Mouse (Mus musculus): ENCODE data around the gene Rimbp2. TPM values are rescaled to one million over a fixed set of nuclear protein-coding genes. Genes with fewer than 3 reads are reported as not detected.

The Rimbp2 gene
- polyA plus RNA-seq, 2 experiments from 2014 or later: 0.08 TPM; not detected in 1

GRCm38 (mm10) chr5:128843982-128844381 is 109.3 kb downstream of the Rimbp2 start:
- ATAC-seq: no peak

DNA sequence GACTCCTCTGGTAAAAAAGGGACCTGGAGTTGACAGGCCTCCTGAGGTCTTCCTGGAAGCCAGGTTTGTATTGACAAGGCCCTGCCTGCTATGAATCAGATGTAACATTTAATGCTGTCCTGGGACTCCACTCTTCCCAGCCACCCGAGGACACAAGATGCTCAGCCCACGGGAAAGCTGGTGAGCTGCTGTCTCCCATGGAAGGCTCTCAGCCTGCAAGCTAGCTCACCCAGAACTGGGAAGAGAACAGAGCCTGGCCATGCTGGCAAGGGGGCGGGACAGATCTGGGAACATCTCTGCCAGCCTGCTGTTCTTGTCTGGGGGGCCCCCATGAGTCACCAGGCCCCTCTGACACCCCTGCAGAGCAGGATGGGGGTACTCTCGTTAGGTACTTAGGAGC is 111.7 kb downstream of the Rimbp2 start:
- ATAC-seq: no peak

DNA sequence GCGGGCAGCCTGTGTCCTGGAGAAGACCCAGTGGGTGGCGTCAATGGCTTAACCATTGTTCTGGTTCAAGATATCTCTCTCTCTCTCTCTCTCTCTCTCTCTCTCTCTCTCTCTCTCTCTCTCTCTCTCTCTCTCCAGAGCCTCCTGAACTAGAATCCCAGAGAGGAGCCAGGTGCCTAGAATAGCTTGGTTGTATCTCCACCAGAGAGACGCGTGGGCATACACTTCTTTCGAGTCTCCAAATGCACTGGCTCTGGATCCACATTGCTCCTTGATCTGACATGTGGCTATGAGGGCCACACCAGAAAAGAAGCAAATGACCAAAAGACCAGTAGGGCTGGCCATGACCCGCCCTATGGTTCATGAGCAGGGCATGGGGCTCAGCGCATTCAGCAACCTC is 116.2 kb downstream of the Rimbp2 start:
- no peak for ATAC-seq

DNA sequence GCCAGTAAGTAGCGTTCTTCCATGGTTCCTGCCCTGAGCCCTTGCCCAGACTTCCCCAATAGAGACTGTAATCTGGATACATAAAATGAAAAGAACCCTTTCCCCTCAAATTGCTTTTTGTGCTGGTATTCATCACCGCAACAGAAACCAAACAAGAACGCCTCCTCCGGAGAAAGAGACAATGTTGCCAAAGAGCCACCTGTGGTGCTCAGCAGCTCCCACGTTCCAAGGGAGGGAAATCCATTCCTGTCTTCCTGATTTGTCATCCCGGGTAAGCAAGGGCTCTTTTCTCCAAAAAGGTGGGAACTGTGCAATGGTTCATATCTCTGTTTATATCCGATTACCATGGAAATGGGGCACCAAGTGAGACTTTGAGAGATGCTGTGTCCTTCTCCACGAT is 119.2 kb downstream of the Rimbp2 start:
- ATAC-seq: no peak

DNA sequence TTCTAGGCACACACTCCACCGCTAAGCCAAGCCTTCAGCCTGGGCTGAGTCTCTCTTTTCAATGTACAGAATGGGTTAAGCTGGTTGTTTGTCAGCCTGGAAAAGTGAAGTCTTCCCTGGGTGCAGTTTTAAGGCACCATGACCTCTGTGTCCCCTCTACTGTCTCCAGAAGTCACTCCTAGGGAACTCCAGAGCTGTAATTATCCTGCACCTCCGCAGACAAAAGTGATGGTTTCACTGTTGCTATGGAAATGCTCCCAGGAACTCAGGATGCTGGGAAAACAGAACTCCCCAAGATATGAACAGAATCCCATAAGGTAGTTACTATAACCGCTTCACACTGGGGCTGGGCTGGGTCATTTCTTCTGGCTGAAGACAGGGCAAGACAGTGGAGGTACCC is 130.4 kb downstream of the Rimbp2 start:
- ATAC-seq: no peak

DNA sequence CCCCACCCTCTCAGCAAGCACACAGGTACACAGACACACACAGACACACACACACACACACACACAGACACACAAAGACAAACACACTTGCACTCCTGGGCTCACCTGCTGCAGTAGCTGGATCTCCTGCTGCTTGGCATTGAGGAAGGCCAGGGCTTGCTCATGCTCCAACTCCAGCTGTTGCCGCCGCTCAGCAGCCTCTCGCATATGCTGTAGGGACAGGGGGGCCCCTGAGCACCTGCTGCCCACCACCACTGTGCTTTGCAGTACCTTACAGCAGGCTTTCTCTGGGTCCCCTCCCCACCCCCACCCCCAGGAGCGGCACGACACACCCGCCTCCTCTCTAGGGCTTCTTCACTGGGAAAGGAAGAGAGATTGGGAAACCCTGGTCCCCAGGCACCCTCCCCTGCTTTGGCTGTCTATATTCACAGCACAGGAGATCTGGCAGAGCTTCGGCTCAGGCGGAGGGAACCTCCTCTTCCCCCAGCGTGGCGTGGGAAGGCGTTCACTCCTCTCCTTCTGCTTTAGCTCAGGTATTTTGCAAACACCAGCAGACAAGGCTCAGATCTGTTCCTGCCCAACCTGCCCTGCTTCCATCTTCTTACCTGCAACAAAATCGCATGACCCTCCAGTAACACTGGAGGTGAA is 133.5 kb downstream of the Rimbp2 start:
- no peak for ATAC-seq

- no peak for ATAC-seq
These were observed 137.7 kb downstream of the Rimbp2 start for GRCm38 (mm10) chr5:128815629-128816028.

DNA sequence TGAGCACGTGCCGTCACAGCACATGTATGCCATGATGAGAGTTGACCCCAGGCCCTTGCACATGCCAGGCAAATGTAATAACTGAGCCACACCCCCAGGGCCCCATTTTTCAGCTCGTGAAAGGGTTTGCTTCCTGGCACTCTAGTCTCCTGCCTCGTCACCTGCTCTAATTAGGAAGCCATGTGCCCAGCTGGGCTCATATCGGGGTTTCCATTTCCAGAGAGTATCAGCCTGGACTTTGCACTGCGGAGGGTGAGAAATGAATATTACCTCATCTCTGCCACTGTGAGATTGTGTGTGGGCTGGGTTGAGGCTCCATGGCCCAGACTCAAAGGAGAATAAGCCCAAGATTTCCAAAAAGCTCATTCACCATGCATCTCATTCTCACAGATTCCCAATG is 138.2 kb downstream of the Rimbp2 start:
- no peak for ATAC-seq

DNA sequence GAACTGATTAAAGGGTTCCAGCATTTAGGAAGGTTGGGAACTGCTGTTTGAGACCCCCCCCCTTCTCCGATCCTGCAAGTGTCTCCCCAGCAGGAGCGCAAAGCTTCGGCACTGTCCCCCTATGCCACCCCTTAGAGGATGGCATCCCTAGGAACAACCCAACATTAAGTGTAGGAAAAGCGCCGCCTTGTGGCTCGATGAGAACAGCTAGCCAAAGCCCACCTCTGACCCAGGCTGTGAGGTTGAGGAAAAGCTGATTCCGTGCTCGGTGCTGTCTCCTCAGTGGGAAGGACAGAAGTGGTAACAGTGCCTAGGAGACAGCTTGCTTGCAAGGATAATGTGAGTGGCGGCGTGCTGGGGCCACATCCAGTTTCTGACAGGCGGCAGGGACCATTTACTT is 140.2 kb downstream of the Rimbp2 start:
- no peak for ATAC-seq

DNA sequence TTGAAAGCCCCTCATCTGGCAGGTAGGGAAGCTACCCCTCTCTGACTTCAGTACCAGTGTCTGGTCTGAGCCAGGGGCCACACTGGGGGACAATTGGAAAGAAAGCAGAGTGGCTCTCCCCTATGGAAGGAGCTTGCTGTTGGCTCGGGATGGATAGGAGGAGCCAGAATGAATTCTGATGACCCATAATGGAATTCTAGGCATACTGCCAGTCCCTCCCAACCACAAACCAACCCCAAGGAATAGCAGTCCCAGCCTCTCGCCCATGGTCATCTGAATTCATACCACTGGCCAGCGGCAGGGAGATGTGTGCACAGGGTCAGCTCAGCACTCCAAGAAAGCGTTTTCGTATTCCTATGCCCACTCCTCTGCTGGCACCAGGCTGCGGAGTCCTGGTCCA is 141.9 kb downstream of the Rimbp2 start:
- ATAC-seq: no peak

GRCm38 (mm10) chr5:128810006-128810405 is 143.3 kb downstream of the Rimbp2 start:
- ATAC-seq: no peak

DNA sequence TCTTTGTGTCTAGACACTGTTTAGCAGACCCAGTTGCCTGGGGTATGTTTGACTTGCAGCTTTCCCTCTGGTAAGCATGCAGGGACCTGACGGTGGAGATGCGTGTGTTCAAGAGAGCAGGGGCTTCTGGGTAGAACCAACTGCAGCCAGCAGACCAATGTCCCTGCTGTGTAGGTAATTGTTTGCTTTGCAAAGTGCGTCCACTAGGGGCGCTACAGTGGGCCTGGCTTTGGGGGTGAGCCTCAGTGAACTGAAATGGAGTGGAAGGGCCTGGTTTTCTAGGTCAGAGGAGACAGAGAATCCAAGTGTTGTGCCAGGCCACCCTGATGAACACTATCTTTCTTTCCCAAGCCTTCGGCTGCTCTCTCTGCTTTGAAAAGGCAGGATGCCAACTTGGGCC is 143.9 kb downstream of the Rimbp2 start:
- ATAC-seq: no peak

GRCm38 (mm10) chr5:128808547-128809182 is 144.6 kb downstream of the Rimbp2 start:
- ATAC-seq: no peak

- no peak for ATAC-seq
These were observed 145.9 kb downstream of the Rimbp2 start for GRCm38 (mm10) chr5:128807408-128807807.

- no peak for ATAC-seq
These were observed 146.8 kb downstream of the Rimbp2 start for GRCm38 (mm10) chr5:128806296-128806998.

- ATAC-seq: no peak
These were observed 148.2 kb downstream of the Rimbp2 start for GRCm38 (mm10) chr5:128805092-128805491.

DNA sequence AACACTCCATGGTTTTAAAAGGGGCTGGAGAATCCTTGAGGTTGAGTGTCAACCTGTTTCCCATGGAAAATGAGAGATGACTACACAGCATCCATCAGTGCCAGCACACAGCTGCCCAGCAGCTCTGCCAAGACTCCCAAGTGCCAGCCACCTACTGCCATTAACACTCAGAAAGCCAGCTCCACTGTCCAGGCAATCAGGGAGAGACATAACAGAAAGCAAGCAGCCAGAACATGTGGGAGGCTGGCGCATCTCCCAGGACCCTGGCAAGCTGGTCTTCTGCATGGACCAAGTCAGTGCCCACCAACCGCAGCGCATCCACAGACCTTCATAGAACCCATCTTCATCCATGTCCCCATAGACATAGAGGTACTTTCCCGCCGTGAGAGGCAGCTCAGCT is 152.7 kb downstream of the Rimbp2 start:
- ATAC-seq: no peak

- ATAC-seq: no peak
These were observed 171.7 kb downstream of the Rimbp2 start for GRCm38 (mm10) chr5:128781621-128782020.

DNA sequence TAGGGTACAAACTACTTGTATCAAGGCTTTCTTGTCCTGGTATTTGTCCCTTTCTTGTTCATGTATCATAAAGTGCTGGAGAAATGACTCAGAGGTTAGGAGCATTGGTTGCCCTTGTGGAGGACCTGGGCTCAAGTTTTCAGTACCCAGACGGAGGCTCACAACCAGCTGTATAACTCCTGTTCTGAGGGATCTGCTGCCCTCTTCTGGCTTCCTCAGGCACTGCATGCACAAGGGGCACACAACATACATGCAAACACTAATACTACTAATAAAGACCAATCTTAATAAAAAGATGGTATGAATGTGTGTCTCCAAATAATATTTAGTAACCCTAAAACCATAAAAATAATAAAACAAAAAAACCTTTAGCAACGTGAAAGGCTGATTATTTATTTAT is 176.9 kb downstream of the Rimbp2 start:
- ATAC-seq: no peak

DNA sequence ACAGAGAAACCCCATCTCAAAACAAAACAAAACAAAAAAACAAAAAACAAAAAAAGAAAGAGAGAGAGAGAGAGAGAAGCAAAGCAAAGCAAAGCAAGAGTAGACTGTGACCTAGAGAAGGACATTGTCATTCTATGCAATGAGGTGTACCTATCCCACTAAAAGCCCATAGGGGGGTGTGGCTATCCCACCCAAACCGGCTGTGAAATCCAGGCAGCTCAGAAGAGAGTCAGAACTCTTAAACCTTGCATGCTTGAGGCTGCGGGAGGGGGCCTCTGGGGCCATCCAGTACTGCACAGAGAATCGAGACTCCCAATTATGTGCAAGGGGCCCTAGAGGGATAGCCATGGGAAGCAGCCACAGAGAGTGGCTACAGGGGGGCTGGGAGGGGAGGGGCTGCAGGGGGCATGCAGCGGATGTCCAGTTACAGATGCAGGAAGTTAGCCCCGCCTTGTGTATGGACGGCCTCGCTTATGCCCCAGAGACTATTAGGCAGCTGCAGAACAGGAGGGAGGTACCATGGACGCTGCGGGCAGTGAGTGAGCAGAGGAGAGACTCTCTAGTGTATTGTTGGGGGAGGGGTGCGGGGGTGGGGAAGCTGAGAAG is 184.2 kb downstream of the Rimbp2 start:
- no peak for ATAC-seq

DNA sequence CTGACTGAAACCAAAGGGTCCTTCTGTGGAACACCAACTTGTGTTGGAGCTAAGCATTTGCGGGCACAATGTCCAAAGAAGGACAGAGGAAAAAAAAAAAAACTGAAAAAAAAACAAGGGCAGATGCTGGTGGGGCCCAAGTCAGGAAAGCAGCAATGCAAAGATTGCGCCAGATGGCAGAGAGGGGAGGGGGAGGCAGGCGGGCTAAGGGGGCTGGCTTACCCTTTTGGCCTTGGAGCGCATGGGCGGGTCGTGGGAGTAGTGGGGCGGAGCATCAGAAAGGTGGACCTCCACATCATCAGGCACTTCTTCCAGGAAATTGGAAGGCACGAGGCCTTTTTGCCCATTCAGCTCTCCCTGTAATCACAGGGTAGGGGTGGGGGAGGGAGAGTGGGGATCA is 192.2 kb downstream of the Rimbp2 start:
- no peak for ATAC-seq

DNA sequence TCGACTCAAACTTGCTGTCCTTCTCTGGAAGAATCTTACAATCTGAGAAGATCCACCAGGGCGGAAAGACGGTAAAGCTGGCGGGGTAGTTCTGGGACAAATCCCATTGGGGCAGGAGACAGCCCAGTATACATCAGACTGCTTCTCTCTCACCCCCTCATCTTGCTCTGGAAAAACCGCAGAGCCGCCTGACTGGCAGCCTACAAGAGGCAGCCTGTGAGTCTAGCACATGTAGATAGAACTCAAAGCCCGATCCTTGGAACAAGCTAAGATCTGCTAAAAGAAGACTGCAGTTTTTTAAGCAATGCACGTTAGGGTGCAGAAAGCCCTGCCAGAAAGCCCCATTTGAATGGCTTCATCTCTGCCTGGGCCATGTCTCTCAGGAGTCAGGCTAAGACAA is 207.0 kb downstream of the Rimbp2 start:
- no peak for ATAC-seq

GRCm38 (mm10) chr5:128745206-128745605 is 208.1 kb downstream of the Rimbp2 start:
- ATAC-seq: no peak

DNA sequence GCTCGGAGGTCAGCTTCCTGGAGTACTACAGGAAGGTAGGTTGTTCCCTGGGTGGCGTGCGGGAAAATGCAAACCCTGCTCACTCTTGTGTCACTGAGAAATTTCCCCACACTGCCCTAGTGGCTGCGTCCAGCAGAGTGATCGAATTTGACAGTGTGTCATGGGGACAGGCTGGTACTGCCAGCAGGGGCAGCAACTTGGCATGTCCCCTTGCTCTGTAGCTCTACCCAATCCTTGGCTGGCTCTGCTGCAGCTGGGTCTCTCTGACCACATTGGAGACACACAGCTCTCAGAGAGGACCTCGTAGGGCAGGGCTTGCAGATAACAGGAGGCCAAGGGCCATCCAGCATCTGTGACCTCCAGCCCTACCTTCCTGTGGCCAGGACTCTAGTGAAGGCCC is 208.9 kb downstream of the Rimbp2 start:
- ATAC-seq: no peak
